9 mouse cellular contexts compared by ENCODE assay signal in genomic region chr9:8700669-8701068, GRCm38 (mm10).
DNase-seq lines count a peak whose midpoint lies in the region; ATAC-seq and TF ChIP-seq lines count a peak whose summit lies in the region.
"Had no signal": no experiment of that assay in that cellular context is flagged by ENCODE, and none has a peak within 500 bp of the region (broad histone marks: within the 10 kb centered on the region; RNA-seq: fewer than 3 reads in every experiment).

No protein-coding gene starts in this region.

- TF ChIP-seq CTCF in forebrain, postnatal 0 days (IDR thresholded peaks at IDR 0.05; ENCODE audit: low read depth), result peak; percentile 94
- peak; percentile 98 for TF ChIP-seq CTCF in hindbrain, postnatal 0 days (IDR thresholded peaks at IDR 0.05; ENCODE audit: low read depth)

- no peak overlapping the region for H3K4me3 ChIP-seq in forebrain, postnatal 0 days (ENCODE audit: low read depth, low read length)
- H3K4me3 ChIP-seq in hindbrain, postnatal 0 days (ENCODE audit: low read length), result no peak overlapping the region
- H3K4me3 ChIP-seq: lung, embryonic 15.5 days had no signal

- peak; percentile 82 for DNase-seq in R1 (ENCODE audit: low read depth, low spot score)
- DNase-seq in cerebellum, adult 18-20 months, result peak; percentile 60 to 69
- DNase-seq in forebrain, postnatal 0 days, result peak; percentile 88
- DNase-seq in hindbrain, postnatal 0 days (ENCODE audit: low spot score), result peak; percentile 94
- DNase-seq in layer of hippocampus, postnatal 36 days, result peak; percentile 72 to 73
- DNase-seq in right cerebral cortex, postnatal 25 days, result peak; percentile 72

- no peak overlapping the region for H3K27ac ChIP-seq in forebrain, postnatal 0 days (ENCODE audit: low read depth, low read length)
- no peak overlapping the region for H3K27ac ChIP-seq in hindbrain, postnatal 0 days
- H3K27ac ChIP-seq: lung, embryonic 15.5 days had no signal

- no peaks in the 10 kb centered on the region for H3K27me3 ChIP-seq in forebrain, postnatal 0 days (ENCODE audit: insufficient read depth, low read length)
- no peaks in the 10 kb centered on the region for H3K27me3 ChIP-seq in hindbrain, postnatal 0 days (ENCODE audit: insufficient read depth, low read length)
- H3K27me3 ChIP-seq: lung, embryonic 15.5 days had no signal

- no peak overlapping the region for H3K9ac ChIP-seq in forebrain, postnatal 0 days
- H3K9ac ChIP-seq in hindbrain, postnatal 0 days (replicated peaks; ENCODE audit: low read length), result no peak overlapping the region
- H3K9ac ChIP-seq: lung, embryonic 15.5 days had no signal

- H3K4me1 ChIP-seq in forebrain, postnatal 0 days (ENCODE audit: insufficient read depth), result no peaks in the 10 kb centered on the region
- no peaks in the 10 kb centered on the region for H3K4me1 ChIP-seq in hindbrain, postnatal 0 days (ENCODE audit: insufficient read depth, low read length)
- H3K4me1 ChIP-seq: lung, embryonic 15.5 days had no signal

- 29% methylated on average over 5 of the region's 5 CpGs for WGBS in forebrain, postnatal 0 days
- WGBS in hindbrain, postnatal 0 days, result 31% methylated on average over 5 of the region's 5 CpGs

- no peaks in the 10 kb centered on the region for H3K9me3 ChIP-seq in forebrain, postnatal 0 days (ENCODE audit: low read length)
- no peaks in the 10 kb centered on the region for H3K9me3 ChIP-seq in hindbrain, postnatal 0 days (ENCODE audit: low read length)
- H3K9me3 ChIP-seq: lung, embryonic 15.5 days had no signal

- ATAC-seq in forebrain, postnatal 0 days, result peak; percentile 85
- ATAC-seq in hindbrain, postnatal 0 days, result peak; percentile 89
- peak; percentile 54 for ATAC-seq in megakaryocyte, adult 5-6 weeks (ENCODE audit: poor library complexity, severe bottlenecking)
- no peak for ATAC-seq in inflammation-experienced regulatory T-cells, adult 6 months

- no peak overlapping the region for H3K4me2 ChIP-seq in forebrain, postnatal 0 days (ENCODE audit: low read depth)
- no peak overlapping the region for H3K4me2 ChIP-seq in hindbrain, postnatal 0 days (ENCODE audit: low read depth, low read length)
- H3K4me2 ChIP-seq: lung, embryonic 15.5 days had no signal

- no peaks in the 10 kb centered on the region for H3K36me3 ChIP-seq in forebrain, postnatal 0 days (ENCODE audit: insufficient read depth)
- no peaks in the 10 kb centered on the region for H3K36me3 ChIP-seq in hindbrain, postnatal 0 days (ENCODE audit: insufficient read depth, low read length)
- H3K36me3 ChIP-seq: lung, embryonic 15.5 days had no signal
